Mouse (Mus musculus) spleen, adult 12 weeks (tissue): ENCODE measurements around the gene Hsph1.

Source experiments
- DNase-seq: peaks from one replicate; pipeline ENCODE4 v3.0.0; 2022; ENCODE audit warnings: low spot score

The Hsph1 gene

GRCm38 (mm10) chr5:149588814-149589534 lies 47.2 kb downstream of the Hsph1 start:
- DNase-seq = no peak

- DNase-seq = no peak
Observed at GRCm38 (mm10) chr5:149587327-149587895, 48.8 kb downstream of the Hsph1 start.

- DNase-seq = no peak
Observed at GRCm38 (mm10) chr5:149585910-149586309, 50.3 kb downstream of the Hsph1 start.

GRCm38 (mm10) chr5:149585231-149585630 lies 50.9 kb downstream of the Hsph1 start:
- DNase-seq = no peak

GRCm38 (mm10) chr5:149584154-149584655 lies 52.0 kb downstream of the Hsph1 start:
- no peak for DNase-seq

- no peak for DNase-seq
Observed at GRCm38 (mm10) chr5:149583507-149583906, 52.7 kb downstream of the Hsph1 start.

- no peak for DNase-seq
Observed at GRCm38 (mm10) chr5:149582642-149583262, 53.4 kb downstream of the Hsph1 start.

- DNase-seq = no peak
Observed at GRCm38 (mm10) chr5:149577449-149577848, 58.7 kb downstream of the Hsph1 start.

- DNase-seq = no peak
Observed at GRCm38 (mm10) chr5:149576977-149577376, 59.2 kb downstream of the Hsph1 start.

GRCm38 (mm10) chr5:149568993-149569392 lies 67.2 kb downstream of the Hsph1 start:
- no peak for DNase-seq

- DNase-seq = no peak
Observed at GRCm38 (mm10) chr5:149566957-149567356, 69.2 kb downstream of the Hsph1 start.

GRCm38 (mm10) chr5:149566026-149566425 lies 70.2 kb downstream of the Hsph1 start:
- no peak for DNase-seq
